Mouse (Mus musculus) heart, adult 2 months (tissue): ENCODE results near the gene Saa2.

Source experiments
- CTCF ChIP-seq: fragments of 200-600 bp; IDR thresholded peaks from 2 replicates; pipeline ENCODE4 v1.8.1; 2022; ENCODE audit warnings: antibody characterized with exemption, mild to moderate bottlenecking, moderate library complexity
- EP300 ChIP-seq: fragments of 200-500 bp; IDR thresholded peaks from 2 replicates; pipeline ENCODE4 v1.6.1; 2011; ENCODE audit warnings: low read depth, low read length, control low read depth; ENCODE audit not compliant: insufficient read depth
- POLR2A ChIP-seq: fragments of 200-500 bp; IDR thresholded peaks from 2 replicates; pipeline ENCODE4 v1.6.1; 2011; ENCODE audit warnings: mild to moderate bottlenecking, low read depth, low read length, control low read depth; ENCODE audit not compliant: insufficient read depth

- TF ChIP-seq CTCF (no peak), POLR2A (no peak), EP300 (no peak)
Observed at GRCm38 (mm10) chr7:46764672-46765071, 13.1 kb downstream of the Saa2 start.
